Mouse (Mus musculus): ENCODE data around the gene Nol8.

Nol8 gene
- long read RNA-seq, experiment 1, full-length matches to known transcripts = 1 of 22 reads
- long read RNA-seq, experiment 1, partial matches to known transcripts = 21 of 22 reads
- long read RNA-seq, experiment 1, other reads (novel, unspliced or antisense) = 0 of 22 reads
- long read RNA-seq, experiment 2, partial matches to known transcripts = 23 of 23 reads
- long read RNA-seq, experiment 2, other reads (novel, unspliced or antisense) = 0 of 23 reads

- intact Hi-C loops (cut with DNase I) = loop anchor here (5.0 kb wide), 1 partner anchor 315 kb away; no protein-coding TSS in a partner anchor
These were observed at the start of gene Nol8, which contains the start of gene Cenpp for GRCm38 (mm10) chr13:49652481-49653179. TSS of gene Nol8 (plus strand) at chr13:49653078. TSS of gene Cenpp (minus strand) at chr13:49652785.

- intact Hi-C loops (cut with DNase I) = loop anchor here (5.0 kb wide), 1 partner anchor 36 kb away; no protein-coding TSS in a partner anchor
These were observed 49.3 kb upstream of the Nol8 start for GRCm38 (mm10) chr13:49603603-49604002.

- intact Hi-C loops (cut with DNase I) = no loop called here
These were observed 45.2 kb upstream of the Nol8 start, which contains the start of gene Ogn for GRCm38 (mm10) chr13:49607714-49608113. TSS of gene Ogn (plus strand) at chr13:49608046.

GRCm38 (mm10) chr13:49608589-49609322, 44.1 kb upstream of the Nol8 start:
- intact Hi-C loops (cut with DNase I) = no loop called here

- intact Hi-C loops (cut with DNase I) = no loop called here
These were observed 35.9 kb upstream of the Nol8 start for GRCm38 (mm10) chr13:49617021-49617420.

- intact Hi-C loops (cut with DNase I) = no loop called here
These were observed 34.5 kb upstream of the Nol8 start for GRCm38 (mm10) chr13:49618365-49618764.

- intact Hi-C loops (cut with DNase I) = no loop called here
These were observed 29.7 kb upstream of the Nol8 start for GRCm38 (mm10) chr13:49623216-49623615.

GRCm38 (mm10) chr13:49628167-49628566, 24.7 kb upstream of the Nol8 start:
- intact Hi-C loops (cut with DNase I) = no loop called here

- intact Hi-C loops (cut with DNase I) = no loop called here
These were observed 23.8 kb upstream of the Nol8 start for GRCm38 (mm10) chr13:49629076-49629475.

GRCm38 (mm10) chr13:49639965-49640364, 12.9 kb upstream of the Nol8 start:
- intact Hi-C loops (cut with DNase I) = loop anchor here (5.0 kb wide), 1 partner anchor 78 kb away; no protein-coding TSS in a partner anchor

GRCm38 (mm10) chr13:49642650-49643049, 10.2 kb upstream of the Nol8 start:
- intact Hi-C loops (cut with DNase I) = loop anchor here (5.0 kb wide), 1 partner anchor 80 kb away; no protein-coding TSS in a partner anchor

GRCm38 (mm10) chr13:49643669-49644362, 9.1 kb upstream of the Nol8 start:
- intact Hi-C loops (cut with DNase I) = loop anchor here (5.0 kb wide), 1 partner anchor 82 kb away; no protein-coding TSS in a partner anchor

- intact Hi-C loops (cut with DNase I) = loop anchor here (1.0 to 5.0 kb wide), 2 partner anchors 83 to 196 kb away; no protein-coding TSS in a partner anchor
These were observed 7.9 kb upstream of the Nol8 start for GRCm38 (mm10) chr13:49644731-49645529.

GRCm38 (mm10) chr13:49646019-49646418, 6.9 kb upstream of the Nol8 start:
- intact Hi-C loops (cut with DNase I) = no loop called here

GRCm38 (mm10) chr13:49651136-49651535, 1.7 kb upstream of the Nol8 start:
- intact Hi-C loops (cut with DNase I) = loop anchor here (5.0 kb wide), 1 partner anchor 314 kb away; no protein-coding TSS in a partner anchor

- intact Hi-C loops (cut with DNase I) = loop anchor here (5.0 kb wide), 1 partner anchor 315 kb away; no protein-coding TSS in a partner anchor
These were observed 1.0 kb upstream of the Nol8 start for GRCm38 (mm10) chr13:49651781-49652351.

GRCm38 (mm10) chr13:49653180-49653541, 283 bp downstream of the Nol8 start:
- intact Hi-C loops (cut with DNase I) = loop anchor here (5.0 kb wide), 1 partner anchor 316 kb away; no protein-coding TSS in a partner anchor

- intact Hi-C loops (cut with DNase I) = no loop called here
These were observed 24.9 kb downstream of the Nol8 start for GRCm38 (mm10) chr13:49677793-49678192.

GRCm38 (mm10) chr13:49681351-49682232, 28.7 kb downstream of the Nol8 start, which contains the start of gene Iars:
TSS of gene Iars (plus strand) at chr13:49682100.
- intact Hi-C loops (cut with DNase I) = no loop called here
